Mouse (Mus musculus) myocyte (in vitro differentiated cells): ENCODE data around the gene Gm10638.

ENCODE experiments used
- E2F4 ChIP-seq: IDR thresholded peaks from one replicate; pipeline ENCODE4 v1.6.1; 2011; ENCODE audit warnings: mild to moderate bottlenecking, control low read depth, moderate library complexity; ENCODE audit not compliant: insufficient read depth
- MAX ChIP-seq: IDR thresholded peaks from one replicate; pipeline ENCODE4 v1.6.1; 2011; ENCODE audit warnings: low read depth, mild to moderate bottlenecking, control low read depth
- MYOD1 ChIP-seq, 3 experiments: IDR thresholded peaks; one replicate each; pipeline ENCODE4 v1.6.1; 2011; ENCODE audit warnings: control low read depth in 2 of 3, low read depth in 2 of 3, mild to moderate bottlenecking in 2 of 3, moderate library complexity in 1 of 3; ENCODE audit not compliant: insufficient read length in 2 of 3, control insufficient read depth in 1 of 3
- POLR2A ChIP-seq: IDR thresholded peaks from one replicate; pipeline ENCODE4 v1.6.1; 2011; ENCODE audit warnings: low read depth, mild to moderate bottlenecking, control low read depth, moderate library complexity; ENCODE audit not compliant: insufficient read length
- SRF ChIP-seq: IDR thresholded peaks from one replicate; pipeline ENCODE4 v1.6.1; 2011; ENCODE audit warnings: low read depth; ENCODE audit not compliant: control insufficient read depth, insufficient read length
- TCF12 ChIP-seq: IDR thresholded peaks from one replicate; pipeline ENCODE4 v1.6.1; 2011; ENCODE audit warnings: mild to moderate bottlenecking, control low read depth; ENCODE audit not compliant: poor library complexity, insufficient read depth, severe bottlenecking

DNA sequence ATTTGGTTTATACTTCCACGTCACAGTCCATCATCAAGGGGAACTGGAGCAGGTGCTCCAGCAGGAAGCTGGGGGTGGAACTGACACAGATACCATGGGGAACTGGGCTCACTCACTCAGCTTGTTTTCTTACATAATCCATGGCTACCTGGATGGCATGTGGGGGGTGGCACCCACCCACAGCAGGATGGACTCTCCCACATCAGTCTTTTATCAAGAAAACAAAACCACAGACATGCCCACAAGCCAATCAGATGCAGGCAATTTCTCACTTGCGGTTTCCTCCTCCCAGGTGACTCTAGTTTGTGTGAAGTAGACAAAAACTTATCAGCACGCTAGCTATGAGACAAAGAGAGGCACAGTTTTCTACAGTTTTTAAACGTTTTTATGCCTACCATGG lies 37.6 kb upstream of the Gm10638 start:
- TF ChIP-seq POLR2A (no peak), SRF (no peak), E2F4 (no peak), MAX (no peak), TCF12 (no peak), MYOD1 (IDR thresholded peaks at IDR 0.05; ENCODE audit: control insufficient read depth in 1 of 3, insufficient read length in 2 of 3, low read depth in 2 of 3) (no peak)
